Mouse (Mus musculus): ENCODE results near the gene Hpca. TPM values are rescaled to one million over a fixed set of nuclear protein-coding genes. Genes with fewer than 3 reads are reported as not detected.

Gene Hpca
- total RNA-seq, 2 experiments from 2014 or later: 910 to 956 TPM

DNA sequence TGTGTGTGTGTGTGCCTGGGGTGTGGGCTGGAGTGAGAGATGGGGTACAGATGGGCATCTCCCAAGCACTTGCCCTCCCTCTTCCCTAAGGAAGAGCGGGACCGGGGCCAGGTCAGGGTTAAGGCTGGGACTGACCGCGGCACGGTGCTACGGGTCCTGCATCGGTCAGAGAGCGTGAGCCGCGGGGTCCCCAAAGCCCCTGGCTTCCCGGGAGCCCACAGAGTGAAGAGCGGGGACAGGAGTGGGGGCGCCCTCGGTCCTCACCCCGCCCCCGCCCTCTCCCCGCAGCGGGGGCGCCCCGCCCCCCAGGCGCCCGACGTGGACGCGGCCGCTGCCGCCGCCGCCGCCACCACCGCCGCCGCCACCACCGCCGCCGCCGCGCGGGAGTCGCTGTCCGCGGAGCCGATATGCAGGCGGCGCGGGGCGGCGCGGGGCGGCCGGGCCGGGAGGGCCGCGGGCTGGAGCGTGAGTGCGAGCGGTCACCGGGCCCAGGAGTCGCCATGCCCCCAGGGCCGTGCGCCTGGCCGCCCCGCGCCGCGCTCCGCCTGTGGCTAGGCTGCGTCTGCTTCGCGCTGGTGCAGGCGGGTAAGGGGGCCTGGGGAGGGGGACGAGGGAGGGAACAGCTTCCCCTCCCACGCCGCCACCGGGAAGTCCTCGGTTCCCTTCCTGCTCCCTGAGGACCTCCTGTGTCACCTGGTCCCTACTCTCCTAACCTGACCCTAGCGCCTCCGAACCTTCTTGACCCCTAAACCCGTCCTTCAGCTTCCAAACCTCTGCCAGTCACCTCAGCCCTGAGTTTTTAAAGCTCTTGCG lies 14.9 kb upstream of the Hpca start, which contains the start of gene Fndc5:
Gene Fndc5 (plus strand): TSS at position 421 of the 813 bp plus-strand sequence.
- no peak for DNase-seq (ENCODE audit: low spot score in 2 of 2)

DNA sequence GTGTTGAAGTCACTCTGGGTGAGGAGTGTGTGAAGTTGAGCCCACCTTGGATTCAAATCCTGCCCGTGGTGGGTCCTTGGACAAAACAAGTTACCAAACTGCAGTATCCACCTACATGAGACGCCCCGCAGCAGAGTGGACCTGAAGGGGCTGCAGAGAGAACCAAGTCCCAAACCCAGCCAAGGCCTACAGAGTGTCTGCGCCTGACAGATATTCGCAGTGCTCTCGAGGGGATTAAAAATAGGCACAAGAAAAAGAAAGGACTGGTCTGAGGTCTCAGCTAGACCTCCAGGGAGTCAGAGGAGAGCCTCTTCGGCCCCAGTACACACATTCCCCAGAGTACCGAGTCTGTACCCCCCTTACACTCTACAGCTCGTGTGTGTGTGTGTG lies 14.3 kb upstream of the Hpca start:
- DNase-seq (ENCODE audit: low spot score in 2 of 2): no peak

DNA sequence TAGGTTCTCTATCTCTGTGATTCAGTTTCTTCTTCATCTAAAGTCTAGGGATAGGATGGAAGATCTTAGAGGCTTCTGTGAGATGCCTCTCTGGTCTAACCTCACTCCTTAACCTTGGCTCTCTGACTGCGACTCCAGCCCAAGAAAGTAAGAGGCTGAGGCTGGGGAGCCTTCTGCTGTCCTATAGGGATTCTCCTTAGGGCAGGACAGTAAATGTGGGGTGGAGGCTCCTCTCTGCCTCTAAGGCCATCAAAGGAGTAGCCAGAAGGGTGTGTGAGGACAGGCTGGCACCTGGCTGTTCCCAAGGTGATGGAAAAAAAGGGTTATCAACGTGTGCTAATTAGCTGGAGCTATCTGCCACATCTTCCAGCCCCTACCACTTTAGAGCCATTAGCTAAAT lies 13.8 kb upstream of the Hpca start:
- no peak for DNase-seq (ENCODE audit: low spot score in 2 of 2)

DNA sequence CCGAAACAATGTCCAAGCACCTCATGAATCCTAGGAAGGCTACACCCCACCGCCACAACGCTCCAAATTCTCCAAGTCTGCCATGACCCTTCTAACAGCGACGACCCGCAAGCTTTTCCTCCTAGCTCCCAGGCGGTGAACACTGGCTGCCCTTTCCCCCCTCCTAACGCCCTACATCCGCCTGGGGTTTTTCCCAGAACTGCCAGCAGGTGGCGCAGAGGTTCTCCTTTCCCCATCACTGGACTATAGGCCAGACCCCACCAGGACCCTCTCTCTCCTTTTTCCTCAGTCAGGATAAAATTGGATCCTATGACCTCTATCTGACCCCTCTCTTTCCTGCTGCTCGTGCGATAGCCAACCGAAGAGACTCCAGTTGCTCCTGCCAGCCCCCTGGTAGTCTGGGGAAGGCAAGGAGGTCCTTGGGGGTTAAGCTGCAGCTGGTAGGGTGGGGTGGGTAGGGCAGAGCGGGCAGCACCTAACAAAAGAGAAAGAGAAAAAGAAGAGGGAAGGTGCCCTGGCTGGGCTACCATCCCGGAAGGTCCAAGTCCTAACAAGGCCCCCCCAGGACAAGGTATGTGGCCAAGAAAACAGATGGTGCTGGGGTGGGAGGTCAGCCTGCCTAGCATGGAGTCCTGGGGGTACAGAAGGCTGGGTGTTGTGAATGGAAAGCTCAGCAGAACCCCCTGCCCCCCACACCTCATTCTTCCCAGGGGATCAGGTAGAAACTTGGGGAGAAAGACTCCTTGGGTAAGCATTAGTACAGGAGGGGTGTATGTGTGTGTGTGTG lies 13.2 kb upstream of the Hpca start:
- DNase-seq (ENCODE audit: low spot score in 2 of 2): peak; percentile 78 to 85

DNA sequence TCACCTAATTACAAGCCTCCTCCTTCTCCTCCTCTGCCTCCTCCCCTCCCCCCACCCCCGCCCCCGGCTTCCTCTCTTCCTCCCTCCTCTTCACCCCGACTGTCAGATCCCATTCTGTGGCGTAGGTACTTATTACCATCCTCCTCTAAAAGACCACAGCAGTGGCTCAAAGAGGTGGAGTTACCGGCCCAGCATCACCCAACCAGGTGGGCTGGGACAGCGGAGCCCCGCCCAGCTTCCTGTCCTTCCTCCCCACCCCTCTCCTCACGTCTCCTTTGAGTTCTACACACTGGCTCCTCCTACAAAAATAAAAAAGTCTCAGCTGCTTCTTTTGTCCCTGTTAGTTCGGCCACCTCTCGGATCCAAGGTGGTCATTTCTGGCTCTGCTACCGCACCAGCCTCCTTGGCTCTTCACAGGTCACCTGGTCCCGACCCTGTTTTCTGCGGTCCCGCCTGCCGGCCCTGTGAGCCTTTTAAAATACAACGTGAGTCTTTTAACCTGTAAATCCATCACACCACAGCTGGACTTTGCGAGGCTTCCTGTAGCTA lies 9.0 kb upstream of the Hpca start:
- DNase-seq (ENCODE audit: low spot score in 2 of 2): no peak

DNA sequence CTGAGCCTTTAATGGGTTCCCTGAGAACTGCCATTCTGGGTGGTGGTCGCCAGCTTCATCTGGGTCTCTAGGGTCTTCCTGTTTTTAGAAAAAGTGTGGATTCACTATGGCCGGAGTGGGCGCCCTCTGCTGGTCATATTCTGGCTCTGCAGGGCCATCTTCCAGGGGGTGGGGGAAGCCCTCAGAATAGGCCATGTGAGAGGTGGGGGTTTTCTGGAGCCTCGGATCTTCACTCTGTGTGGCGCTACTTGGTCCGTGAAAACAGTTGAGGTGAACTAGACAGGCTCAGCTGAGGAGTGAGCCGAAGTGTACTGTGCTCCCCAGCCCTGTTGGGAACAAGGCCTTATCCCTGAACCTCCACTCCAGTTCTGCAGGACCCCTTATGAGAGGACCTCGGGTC lies 8.3 kb upstream of the Hpca start:
- peak; percentile 60 to 71 for DNase-seq (ENCODE audit: low spot score in 2 of 2)

DNA sequence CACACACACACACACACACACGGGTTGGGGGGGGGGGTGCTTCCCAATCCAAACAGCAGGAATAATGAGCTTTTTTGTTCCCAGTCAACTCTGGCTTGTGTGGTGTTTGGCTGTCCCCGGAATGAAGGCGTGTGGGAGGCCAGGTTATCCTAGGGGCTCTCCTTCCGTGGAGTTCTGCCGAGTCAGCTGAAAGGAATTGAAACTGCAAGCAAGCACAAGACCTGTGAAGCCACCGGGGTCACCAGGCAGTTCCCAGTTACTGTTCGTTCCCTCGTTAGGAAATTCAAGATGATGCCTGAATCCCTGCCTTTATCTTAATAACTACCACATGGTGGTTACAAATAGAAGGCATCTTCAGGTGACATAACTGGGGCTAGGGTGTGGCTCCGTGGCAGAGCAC lies 7.6 kb upstream of the Hpca start:
- DNase-seq (ENCODE audit: low spot score in 2 of 2): no peak

DNA sequence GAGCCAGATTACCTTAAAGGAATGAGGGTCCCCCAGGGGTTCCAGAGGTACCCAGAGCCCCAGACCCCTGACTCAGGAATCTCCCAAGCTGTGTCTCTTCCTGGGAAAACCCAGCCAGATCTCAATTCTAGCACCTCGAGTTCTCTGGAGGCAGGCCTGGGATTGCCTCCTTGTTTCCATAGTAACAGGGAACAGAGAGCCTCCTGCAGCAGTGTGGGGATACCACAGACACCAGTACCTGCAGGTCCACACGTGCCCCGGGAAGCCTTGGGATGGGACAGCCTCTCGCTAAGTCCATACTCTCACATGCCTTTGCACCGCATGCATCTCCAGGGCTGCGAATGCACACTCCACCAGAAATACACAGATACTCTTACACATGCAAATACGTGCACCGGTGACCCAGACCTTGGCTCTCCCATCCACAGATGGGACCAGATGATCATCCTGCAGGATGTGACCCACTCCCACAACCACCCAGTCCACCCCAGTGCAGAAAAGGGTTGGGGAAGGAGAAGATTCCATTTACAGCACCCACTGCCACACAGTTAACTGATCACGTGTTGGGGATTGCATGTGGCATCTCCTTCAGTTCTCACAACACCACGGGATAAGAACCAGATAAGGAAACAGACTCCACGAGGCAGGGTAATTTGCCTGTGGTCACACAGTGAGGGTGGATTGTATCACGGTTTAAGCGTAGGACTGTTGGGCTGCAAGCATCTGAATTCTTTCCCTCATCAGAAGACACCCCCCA lies 6.9 kb upstream of the Hpca start:
- peak in 1 of 2 experiments; percentile 28 for DNase-seq (ENCODE audit: low spot score in 2 of 2)

DNA sequence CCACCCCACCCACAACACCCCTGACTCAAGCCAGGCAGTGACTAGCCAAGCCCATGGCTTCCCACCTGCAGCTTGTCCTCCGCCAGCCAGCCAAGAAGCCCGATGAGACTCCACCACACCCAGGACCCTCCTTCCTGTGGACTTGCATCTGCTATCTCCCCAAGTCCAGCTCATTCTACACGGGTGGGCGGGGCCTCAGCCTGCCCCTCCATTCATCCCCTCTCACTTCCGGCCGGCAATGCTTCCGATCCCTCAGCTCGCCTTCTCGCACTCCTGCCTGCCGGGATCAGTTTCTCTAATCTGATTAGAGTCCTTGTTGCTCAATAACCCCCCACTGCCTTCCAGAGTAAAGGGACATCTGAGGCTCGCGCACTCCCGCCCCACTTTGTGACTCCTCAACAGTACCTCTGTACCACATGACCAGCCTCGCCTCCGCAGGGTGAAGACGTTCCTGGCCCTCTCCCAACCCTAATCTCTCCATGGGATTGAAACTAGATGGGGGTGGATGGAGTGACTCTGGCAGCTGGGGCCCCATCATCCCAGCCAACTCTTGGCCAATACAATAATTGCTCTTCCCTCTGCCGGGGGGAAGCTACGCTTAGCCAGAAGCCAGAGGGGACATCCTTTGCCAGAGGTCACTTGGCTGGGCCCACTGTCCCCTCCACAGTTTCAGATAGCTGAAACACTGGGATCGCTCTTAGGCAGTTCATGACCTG lies 4.1 kb upstream of the Hpca start:
- DNase-seq (ENCODE audit: low spot score in 2 of 2): peak in 1 of 2 experiments; percentile 19

DNA sequence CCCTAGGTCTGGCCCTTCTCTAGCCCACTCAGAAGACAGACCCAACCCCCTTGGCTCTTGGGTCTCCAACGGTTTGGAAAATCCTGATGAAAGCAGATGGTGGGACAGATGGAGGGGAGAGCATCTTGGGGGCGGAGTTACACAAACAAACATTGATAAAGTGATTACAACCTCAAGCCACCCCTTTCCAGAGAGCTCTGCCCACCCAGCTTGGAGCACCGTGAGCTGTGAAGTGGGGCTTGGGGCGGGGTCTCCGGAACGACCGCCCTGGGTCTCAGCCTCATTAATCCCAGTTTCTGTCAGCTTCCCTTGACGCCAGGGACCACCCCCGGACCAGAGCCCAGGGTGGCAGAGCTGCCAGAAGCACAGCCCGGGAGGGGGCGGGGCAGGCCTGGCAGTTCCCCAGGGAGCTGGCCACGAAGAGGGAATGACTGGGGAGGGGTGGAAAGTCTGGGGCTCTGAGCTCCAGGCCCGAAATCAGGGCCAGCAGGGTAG lies 2.9 kb upstream of the Hpca start:
- DNase-seq (ENCODE audit: low spot score in 2 of 2): peak; percentile 93

DNA sequence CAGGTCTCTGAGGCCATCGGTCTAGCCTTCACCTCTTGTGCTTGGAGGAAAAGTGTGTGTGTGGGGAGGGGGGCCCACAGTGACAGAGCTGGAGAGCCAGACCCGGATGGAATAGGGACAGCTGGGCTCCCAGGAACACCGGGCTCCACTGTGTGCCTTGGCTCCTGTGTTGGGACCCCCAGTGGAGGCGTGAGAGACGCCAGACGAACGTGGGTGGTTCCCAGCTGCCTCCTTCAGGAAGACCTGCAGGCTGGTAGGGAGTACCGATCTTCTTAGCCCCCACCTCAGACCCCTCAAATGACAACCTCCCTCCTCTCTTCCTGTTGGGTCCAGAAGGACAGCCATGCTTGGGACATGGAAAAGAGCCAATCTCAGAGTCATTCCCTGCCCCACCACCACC lies 883 bp upstream of the Hpca start:
- DNase-seq (ENCODE audit: low spot score in 2 of 2): peak; percentile 60 to 61

DNA sequence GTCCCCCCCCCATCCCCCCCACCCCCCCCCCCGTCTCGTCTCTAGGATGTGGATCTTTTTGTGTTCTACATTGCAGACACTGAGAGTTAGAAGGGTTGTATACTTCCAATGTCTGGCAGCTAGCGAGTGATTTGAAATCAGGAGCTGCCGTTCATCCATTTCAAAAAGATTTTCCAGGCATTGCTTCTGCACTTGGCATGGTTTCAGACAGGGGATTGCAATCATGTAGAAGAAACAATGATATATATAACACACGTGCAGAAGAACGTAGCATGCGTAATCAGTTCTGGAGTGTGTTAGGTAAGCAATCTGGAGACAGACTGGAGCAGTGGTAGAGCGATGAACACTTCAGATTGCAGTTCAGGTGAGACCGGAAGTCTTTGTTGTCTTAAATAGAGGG lies 271 bp upstream of the Hpca start:
- no peak for DNase-seq (ENCODE audit: low spot score in 2 of 2)

DNA sequence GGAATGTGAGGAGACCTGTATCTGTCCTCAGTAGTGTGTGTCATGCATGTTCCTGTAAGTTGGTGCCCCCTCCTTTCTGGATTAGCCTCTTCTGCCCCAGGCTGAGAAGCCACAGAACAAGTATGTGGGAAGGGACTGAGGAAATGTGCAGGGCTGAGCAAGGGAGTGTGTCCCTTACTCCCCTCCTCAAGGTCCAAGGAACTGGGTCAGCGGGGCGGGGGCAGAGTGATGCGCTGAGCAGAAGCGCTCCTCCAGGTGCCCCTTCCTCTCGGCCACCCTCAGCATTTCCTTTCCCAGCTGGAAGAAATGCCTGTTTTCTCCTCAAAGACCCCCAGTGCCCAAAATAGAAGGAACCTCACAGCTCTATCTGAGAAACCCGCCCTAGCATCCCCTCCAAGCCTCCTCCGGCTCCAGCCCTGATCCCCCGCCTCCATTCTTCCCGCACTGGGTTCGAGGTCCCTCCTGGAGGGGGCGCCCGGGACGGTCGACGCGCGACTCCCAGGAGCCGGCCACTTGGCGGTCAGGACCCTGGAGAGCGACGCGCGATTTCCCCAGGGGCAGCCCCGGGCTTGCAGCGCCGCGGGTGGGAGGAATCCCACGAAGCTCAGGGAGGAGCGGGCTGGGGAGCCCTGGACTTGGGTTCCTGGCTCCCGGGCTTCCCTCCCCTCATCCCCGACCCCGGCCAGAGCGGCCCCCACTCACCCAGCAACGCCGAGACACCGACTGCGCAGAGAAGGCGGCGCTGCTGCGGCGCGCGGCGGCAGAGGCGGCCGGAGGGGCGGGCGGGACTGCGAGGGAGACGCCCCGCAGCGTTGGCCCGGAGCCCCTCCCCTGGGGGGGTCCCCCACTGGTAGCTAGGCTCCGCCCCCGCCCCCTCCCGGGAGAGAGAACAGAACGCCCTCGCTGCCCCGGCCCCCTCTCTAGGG lies 1.1 kb downstream of the Hpca start:
- DNase-seq (ENCODE audit: low spot score in 2 of 2): peak; percentile 68 to 84

DNA sequence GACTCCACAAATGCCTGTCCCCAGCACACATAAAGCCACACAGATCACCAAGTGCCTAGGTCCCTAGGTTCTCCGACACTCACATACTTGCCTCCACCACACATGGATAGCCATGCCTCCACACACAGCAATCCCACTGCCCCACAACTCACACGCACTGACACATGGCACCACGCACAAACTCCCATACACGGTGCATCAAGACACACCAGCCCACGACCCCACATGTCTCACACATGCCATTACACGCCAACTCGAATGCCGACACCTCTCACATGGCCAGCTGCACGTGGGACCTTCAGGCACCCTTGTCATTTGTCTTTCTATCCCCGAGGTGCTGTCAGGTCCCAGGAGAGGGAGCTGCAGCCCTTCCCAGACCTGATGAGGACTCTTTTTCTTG lies 2.1 kb downstream of the Hpca start:
- peak in 1 of 2 experiments; percentile 20 for DNase-seq (ENCODE audit: low spot score in 2 of 2)

DNA sequence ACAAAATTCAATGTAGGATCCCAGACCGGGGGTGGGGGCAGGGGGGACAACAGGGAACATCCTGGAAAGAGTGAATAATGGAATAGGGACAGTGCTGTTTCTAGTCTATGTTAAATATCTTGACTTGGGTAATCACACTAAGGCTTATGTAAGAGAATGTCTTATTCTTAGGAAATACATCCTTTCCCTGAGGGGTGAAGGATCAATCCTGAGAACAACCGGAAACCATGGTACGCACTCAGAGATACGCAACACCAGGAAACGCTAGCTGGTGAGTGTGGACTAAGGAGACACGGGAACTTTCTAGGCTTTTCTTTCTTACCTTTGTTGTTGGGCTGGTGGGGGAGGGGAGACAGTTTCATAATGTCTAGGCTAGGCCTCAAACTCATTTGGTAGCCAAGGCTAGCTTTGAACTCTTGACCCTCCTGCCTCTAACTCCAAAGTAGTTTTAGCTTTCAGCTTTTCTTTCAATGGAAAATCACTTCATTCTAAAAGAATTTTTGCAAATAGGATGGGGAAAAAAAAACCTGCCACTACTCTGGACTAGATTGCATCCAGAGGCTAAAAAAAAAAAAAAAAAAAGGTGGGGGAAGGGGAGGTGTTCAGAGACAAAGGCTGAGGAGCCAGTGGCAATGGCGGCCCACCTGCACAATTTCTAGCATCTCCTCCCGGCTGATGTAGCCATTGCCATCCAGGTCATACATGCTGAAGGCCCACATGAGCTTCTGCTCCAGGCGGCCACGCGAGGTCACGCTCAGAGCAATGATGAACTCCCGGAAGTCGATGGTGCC lies 3.9 kb downstream of the Hpca start:
- DNase-seq (ENCODE audit: low spot score in 2 of 2): no peak

DNA sequence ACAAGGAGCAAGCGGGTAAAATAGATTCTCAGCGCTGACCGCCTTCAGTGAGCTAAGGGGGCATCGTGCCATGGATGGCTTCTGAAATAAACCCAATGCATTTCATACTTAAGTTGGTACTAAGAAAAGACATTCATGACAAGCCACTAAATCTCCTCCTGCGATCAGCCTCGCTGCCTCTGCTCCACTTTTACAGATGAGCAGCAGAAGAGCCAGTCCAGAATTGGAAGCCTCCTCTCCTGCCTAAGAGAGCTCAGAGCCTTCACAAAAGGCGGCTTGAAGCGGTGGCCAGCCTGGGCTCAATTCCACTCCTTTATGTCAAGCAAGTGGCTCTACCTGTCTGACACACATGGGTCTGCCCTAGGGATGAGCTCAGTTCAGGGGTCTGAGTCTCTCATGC lies 5.1 kb downstream of the Hpca start:
- DNase-seq (ENCODE audit: low spot score in 2 of 2): no peak

DNA sequence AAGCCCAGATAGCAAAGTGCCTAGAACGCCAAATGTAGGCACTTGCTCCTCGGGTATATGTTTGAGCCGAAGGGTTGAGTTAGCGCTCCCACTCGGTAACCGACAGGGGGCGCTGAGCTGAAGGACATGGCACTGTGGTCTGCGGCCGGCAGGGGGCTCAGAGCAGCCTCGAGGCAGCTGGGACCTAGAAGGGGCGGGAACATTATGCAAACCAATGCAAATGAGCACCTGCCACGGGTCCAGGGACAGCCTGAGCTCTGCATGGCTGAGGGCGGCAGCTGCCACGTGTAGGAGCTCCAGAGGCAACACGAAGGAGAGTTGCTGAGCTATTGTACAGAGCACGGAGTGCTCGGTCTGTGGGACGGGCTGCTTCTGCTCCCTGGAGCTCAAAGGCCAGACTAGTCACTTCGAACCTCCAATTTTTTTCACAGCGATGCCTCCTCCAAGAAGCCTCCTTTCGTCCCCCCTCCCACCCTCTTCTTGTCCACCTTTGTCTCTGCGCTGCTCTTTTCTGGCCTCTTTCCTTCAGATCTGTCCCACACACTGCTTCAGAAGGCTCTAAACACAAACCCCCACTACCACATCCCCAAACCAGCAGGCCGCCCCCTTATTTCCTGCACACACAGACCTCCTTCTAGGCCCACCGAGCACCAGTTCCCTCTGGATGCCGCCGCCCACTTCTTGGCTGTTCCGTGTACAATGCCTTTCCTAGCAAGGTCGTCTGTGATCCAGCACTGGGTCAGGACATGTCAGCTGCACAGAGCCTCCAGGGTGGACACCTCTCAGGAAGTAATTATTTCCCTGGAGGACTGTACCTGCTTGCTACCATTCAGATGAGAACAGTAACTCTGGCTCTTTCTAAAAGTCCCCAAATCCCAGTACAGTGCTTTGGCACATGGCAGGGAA lies 8.5 kb downstream of the Hpca start:
- DNase-seq (ENCODE audit: low spot score in 2 of 2): peak; percentile 95 to 96

DNA sequence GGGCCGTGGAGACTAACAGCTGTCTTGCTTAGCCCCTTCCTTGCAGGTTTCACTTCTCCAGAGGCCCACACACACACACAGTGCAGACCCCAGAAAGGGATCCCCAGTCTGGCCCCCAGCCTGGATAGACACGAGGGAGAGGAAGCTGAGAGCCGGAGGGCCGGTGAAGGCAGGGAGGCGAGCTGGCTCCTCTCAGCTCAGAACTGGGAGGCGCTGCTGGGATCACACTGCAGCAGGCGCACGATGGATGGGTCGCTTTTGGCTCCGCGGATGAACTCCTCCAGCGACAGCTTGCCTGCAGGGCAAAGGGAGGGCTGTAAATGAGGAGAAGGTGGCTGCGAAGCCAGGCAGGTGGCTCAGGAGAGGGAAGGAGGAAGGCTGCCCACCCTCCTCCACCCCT lies 9.6 kb downstream of the Hpca start:
- no peak for DNase-seq (ENCODE audit: low spot score in 2 of 2)
